Mouse (Mus musculus): Measurements from ENCODE around the gene Bmp8a.

GRCm38 (mm10) chr4:123295516-123296147, 47.4 kb downstream of the Bmp8a start:
- TF ChIP-seq POLR2A (IDR thresholded peaks at IDR 0.05; ENCODE audit: control insufficient read depth, low read depth, low read length) (no peak), CTCF (IDR thresholded peaks at IDR 0.05; ENCODE audit: control insufficient read depth, insufficient read depth, insufficient replicate concordance, low read depth, low read length) (no peak)

Data from testis, adult 2 months (tissue).